Mouse (Mus musculus) CH12.LX (cell line): ENCODE data around the gene Elovl6.

Experiments
- EP300 ChIP-seq: IDR thresholded peaks from 2 replicates; pipeline ENCODE4 v1.6.1; 2011; ENCODE audit warnings: low read length, improper control_type of control experiment
- MYC ChIP-seq: IDR thresholded peaks from 2 replicates; pipeline ENCODE4 v1.6.1; 2011; ENCODE audit warnings: low read depth, mild to moderate bottlenecking, improper control_type of control experiment, low read length

- TF ChIP-seq MYC, result no peak
- TF ChIP-seq EP300, result no peak
Observed at GRCm38 (mm10) chr3:129647312-129647711, 115.2 kb downstream of the Elovl6 start.
